Mouse (Mus musculus) lung, embryonic 15.5 days (tissue): ENCODE measurements around the gene Arid5a. TPM values are rescaled to one million over a fixed set of nuclear protein-coding genes. Genes with fewer than 3 reads are reported as not detected.

Source experiments
- microRNA-seq: library from miRNA; unstranded; fragments of <30 nt; microRNA quantifications from one replicate; pipeline ENCODE4, GENCODE M21; 2016
- polyA plus RNA-seq: library from polyadenylated mRNA; unstranded; fragments of >200 nt; fragmentation: Nextera tagmentation; extraction: Ambion mirVana; gene quantifications from 2 replicates; pipeline ENCODE4 v1.2.1, GENCODE M21; 2015

The Arid5a gene
- polyA plus RNA-seq, 1 experiment from 2014 or later = 8.9 TPM

Small RNA genes lying within 50 kb of the gene (microRNA-seq; reads per million reads assigned to microRNA genes)
- gene Mir6898 = not detected

Other genes with a start within 250 kb of the Arid5a start
- 11.7 and 12.7 TPM in 2 replicates for gene Hs6st1, start 239.3 kb upstream of the Arid5a start, polyA plus RNA-seq
- gene Uggt1, start 63.0 kb upstream of the Arid5a start, polyA plus RNA-seq = 52.6 and 57.2 TPM in 2 replicates
- 8.0 and 8.3 TPM in 2 replicates for gene Neurl3, start 33.1 kb upstream of the Arid5a start, polyA plus RNA-seq
- gene Kansl3, start 61.4 kb downstream of the Arid5a start, polyA plus RNA-seq = 37.5 and 40.8 TPM in 2 replicates
- gene Fer1l5, start 64.6 kb downstream of the Arid5a start, polyA plus RNA-seq = 0.57 and 0.66 TPM in 2 replicates
- gene Lman2l, start 137.5 kb downstream of the Arid5a start, polyA plus RNA-seq = 47.0 and 49.5 TPM in 2 replicates
- 10.8 and 12.5 TPM in 2 replicates for gene Cnnm4, start 163.9 kb downstream of the Arid5a start, polyA plus RNA-seq
- gene Cnnm3, start 204.1 kb downstream of the Arid5a start, polyA plus RNA-seq = 3.2 TPM in 2 replicates
- gene Ankrd23, start 229.2 kb downstream of the Arid5a start, polyA plus RNA-seq = 12.4 and 15.9 TPM in 2 replicates
- 0.25 TPM in 1 of 2 replicates, not detected in the other for gene Gm42417, start 231.7 kb downstream of the Arid5a start, polyA plus RNA-seq
- gene Ankrd39, start 239.7 kb downstream of the Arid5a start, polyA plus RNA-seq = 20.3 and 26.0 TPM in 2 replicates